11 mouse cellular contexts compared by ENCODE assay signal in genomic region chr11:75621426-75621825, GRCm38 (mm10). TPM values are rescaled to one million over a fixed set of nuclear protein-coding genes. Genes with fewer than 3 reads are reported as not detected.
DNase-seq lines count a peak whose midpoint lies in the region; ATAC-seq and TF ChIP-seq lines count a peak whose summit lies in the region.
"Had no signal": no experiment of that assay in that cellular context is flagged by ENCODE, and none has a peak within 500 bp of the region (broad histone marks: within the 10 kb centered on the region; RNA-seq: fewer than 3 reads in every experiment).

No protein-coding gene starts in this region.

- no peak for TF ChIP-seq EP300 in liver, postnatal 0 days (IDR thresholded peaks at IDR 0.05; ENCODE audit: low read depth)

- no peaks in the 10 kb centered on the region for H3K9me3 ChIP-seq in heart, embryonic 14.5 days (ENCODE audit: control insufficient read depth, low read length)
- no peaks in the 10 kb centered on the region for H3K9me3 ChIP-seq in liver, postnatal 0 days (ENCODE audit: low read length)
- H3K9me3 ChIP-seq in liver, embryonic 12.5 days (replicated peaks): no peaks in the 10 kb centered on the region
- no peaks in the 10 kb centered on the region for H3K9me3 ChIP-seq in stomach, embryonic 15.5 days
- no peaks in the 10 kb centered on the region for H3K9me3 ChIP-seq in hindbrain, embryonic 11.5 days (ENCODE audit: control insufficient read depth, low read length)
- H3K9me3 ChIP-seq: forebrain, embryonic 10.5 days had no signal

- no peak overlapping the region for H3K4me2 ChIP-seq in heart, embryonic 14.5 days (ENCODE audit: low read length)
- no peak overlapping the region for H3K4me2 ChIP-seq in liver, postnatal 0 days (ENCODE audit: low read depth, low read length)
- H3K4me2 ChIP-seq in liver, embryonic 12.5 days: no peak overlapping the region
- no peak overlapping the region for H3K4me2 ChIP-seq in stomach, embryonic 15.5 days
- no peak overlapping the region for H3K4me2 ChIP-seq in hindbrain, embryonic 11.5 days (replicated peaks; ENCODE audit: low read depth, low read length)
- H3K4me2 ChIP-seq: hindbrain, embryonic 14.5 days had no signal

- peaks cover 72% of the 10 kb centered on the region for H3K36me3 ChIP-seq in heart, embryonic 14.5 days (ENCODE audit: control insufficient read depth, insufficient read depth, low read length)
- H3K36me3 ChIP-seq in liver, postnatal 0 days (replicated peaks; ENCODE audit: insufficient read depth, low read length): peaks cover 36% of the 10 kb centered on the region
- H3K36me3 ChIP-seq in liver, embryonic 12.5 days: peaks cover 81% of the 10 kb centered on the region
- peaks cover 37% of the 10 kb centered on the region for H3K36me3 ChIP-seq in stomach, embryonic 15.5 days
- H3K36me3 ChIP-seq in hindbrain, embryonic 11.5 days (ENCODE audit: control insufficient read depth, insufficient read depth, low read length): peaks cover 3% of the 10 kb centered on the region; the same call in 1 of the 2 replicates

- intact Hi-C loops in heart, postnatal 10 days (cut with DNase I): no loop called here

- H3K27me3 ChIP-seq in heart, embryonic 14.5 days (ENCODE audit: control insufficient read depth, insufficient read depth, low read length): no peaks in the 10 kb centered on the region
- H3K27me3 ChIP-seq in liver, postnatal 0 days (ENCODE audit: insufficient read depth, low read length): no peaks in the 10 kb centered on the region
- no peaks in the 10 kb centered on the region for H3K27me3 ChIP-seq in liver, embryonic 12.5 days (replicated peaks)
- H3K27me3 ChIP-seq in stomach, embryonic 15.5 days (replicated peaks): no peaks in the 10 kb centered on the region
- no peaks in the 10 kb centered on the region for H3K27me3 ChIP-seq in hindbrain, embryonic 11.5 days (ENCODE audit: control insufficient read depth, insufficient read depth, low read length)
- H3K27me3 ChIP-seq: CH12.LX had no signal

- H3K9ac ChIP-seq in heart, embryonic 14.5 days (ENCODE audit: low read length): no peak overlapping the region
- no peak overlapping the region for H3K9ac ChIP-seq in liver, postnatal 0 days (replicated peaks)
- no peak overlapping the region for H3K9ac ChIP-seq in liver, embryonic 12.5 days
- no peak overlapping the region for H3K9ac ChIP-seq in stomach, embryonic 15.5 days
- no peak overlapping the region for H3K9ac ChIP-seq in hindbrain, embryonic 11.5 days (ENCODE audit: low read depth, low read length)
- H3K9ac ChIP-seq: hindbrain, embryonic 14.5 days had no signal

- no peak for TF ChIP-seq CTCF in liver, postnatal 0 days (IDR thresholded peaks at IDR 0.05; ENCODE audit: low read depth)

- 79% methylated on average over 2 of the region's 2 CpGs for WGBS in heart, embryonic 14.5 days
- 73% methylated on average over 2 of the region's 2 CpGs for WGBS in liver, postnatal 0 days (ENCODE audit: insufficient replicate concordance)
- WGBS in liver, embryonic 12.5 days (ENCODE audit: insufficient replicate concordance): 72% methylated on average over 2 of the region's 2 CpGs
- WGBS in stomach, embryonic 15.5 days: 81% methylated on average over 2 of the region's 2 CpGs
- 95% methylated on average over 2 of the region's 2 CpGs for WGBS in hindbrain, embryonic 11.5 days

- H3K4me3 ChIP-seq in heart, embryonic 14.5 days (ENCODE audit: control insufficient read depth in 1 of 2, insufficient read depth in 1 of 2, low read depth in 1 of 2, low read length in 2 of 2): no peak overlapping the region
- H3K4me3 ChIP-seq in liver, postnatal 0 days (ENCODE audit: low read depth, low read length): no peak overlapping the region
- H3K4me3 ChIP-seq in liver, embryonic 12.5 days: no peak overlapping the region
- H3K4me3 ChIP-seq in stomach, embryonic 15.5 days (replicated peaks): no peak overlapping the region
- H3K4me3 ChIP-seq in hindbrain, embryonic 11.5 days (ENCODE audit: low read depth, low read length): no peak overlapping the region
- H3K4me3 ChIP-seq: forebrain, embryonic 10.5 days had no signal

- H3K27ac ChIP-seq in heart, embryonic 14.5 days (replicated peaks in 1 of 2; ENCODE audit: control insufficient read depth in 1 of 2, insufficient read depth in 1 of 2, low read depth in 2 of 2, low read length in 2 of 2): peak overlapping the region; percentile 53 to 62; a peak in 3 of 4 replicates
- H3K27ac ChIP-seq in liver, postnatal 0 days (ENCODE audit: low read depth): 0 out of 2 replicates have a peak overlapping the region, but pooled peaks have one; percentile 4
- H3K27ac ChIP-seq in liver, embryonic 12.5 days: no peak overlapping the region
- peak overlapping the region; percentile 41; the same call in 1 of the 2 replicates for H3K27ac ChIP-seq in stomach, embryonic 15.5 days
- H3K27ac ChIP-seq in hindbrain, embryonic 11.5 days (ENCODE audit: low read depth, low read length): no peak overlapping the region
- H3K27ac ChIP-seq: forebrain, embryonic 10.5 days; hindbrain, embryonic 14.5 days had no signal

- peaks cover 16 to 42% of the 10 kb centered on the region in 2 experiments for H3K4me1 ChIP-seq in heart, embryonic 14.5 days (ENCODE audit: control insufficient read depth in 2 of 2, insufficient read depth in 2 of 2, low read length in 2 of 2)
- H3K4me1 ChIP-seq in liver, postnatal 0 days (ENCODE audit: insufficient read depth): peaks cover 3% of the 10 kb centered on the region; the same call in 1 of the 2 replicates
- H3K4me1 ChIP-seq in liver, embryonic 12.5 days: peaks cover 16% of the 10 kb centered on the region
- no peaks in the 10 kb centered on the region; the same call in 1 of the 2 replicates for H3K4me1 ChIP-seq in stomach, embryonic 15.5 days
- no peaks in the 10 kb centered on the region for H3K4me1 ChIP-seq in hindbrain, embryonic 11.5 days (replicated peaks; ENCODE audit: control insufficient read depth, insufficient read depth, low read length)
- H3K4me1 ChIP-seq: forebrain, embryonic 10.5 days had no signal

- ATAC-seq in heart, embryonic 14.5 days (ENCODE audit: insufficient number of reproducible peaks, insufficient read depth, low FRiP score, low read depth): no peak
- ATAC-seq in liver, postnatal 0 days: no peak
- no peak for ATAC-seq in liver, embryonic 12.5 days
- ATAC-seq in stomach, embryonic 15.5 days (ENCODE audit: insufficient read depth, low FRiP score, low read depth): no peak
- ATAC-seq in hindbrain, embryonic 11.5 days (ENCODE audit: low FRiP score): no peak

- no peak for DNase-seq in heart, postnatal 10 days
- DNase-seq in liver, postnatal 0 days: no peak
- peak; percentile 40 for DNase-seq in WW6 (ENCODE audit: low read depth, low spot score)
- no peak for DNase-seq in B cell, adult 2 months
- DNase-seq in hindbrain, embryonic 11.5 days (ENCODE audit: low spot score): no peak

RNA-seq across cellular contexts. Expression of gene Inpp5k, which starts 9.4 kb away (rescaled TPM):
- 29.4 and 30.7 TPM in 2 replicates for polyA plus RNA-seq in heart, embryonic 14.5 days (2014; fragmentation: Nextera tagmentation; extraction: Ambion mirVana)
- total RNA-seq in heart, postnatal 10 days (2021): 10 to 100 TPM; 35.4 to 37.3 TPM
- polyA plus RNA-seq in liver, postnatal 0 days (2015; fragmentation: Nextera tagmentation; extraction: Ambion mirVana): 16.7 TPM in 2 replicates
- 15.0 and 15.8 TPM in 2 replicates for polyA plus RNA-seq in liver, embryonic 12.5 days (2016; fragmentation: Nextera tagmentation; extraction: Ambion mirVana)
- 18.9 and 20.2 TPM in 2 replicates for polyA plus RNA-seq in stomach, embryonic 15.5 days (2015; fragmentation: Nextera tagmentation; extraction: Ambion mirVana)
- polyA plus RNA-seq in hindbrain, embryonic 11.5 days (2014; fragmentation: Nextera tagmentation; extraction: Ambion mirVana): 26.5 and 28.8 TPM in 2 replicates

RNA-seq across cellular contexts. Expression of gene Myo1c, which starts 28.9 kb away (rescaled TPM):
- 47.5 and 49.6 TPM in 2 replicates for polyA plus RNA-seq in heart, embryonic 14.5 days (2014; fragmentation: Nextera tagmentation; extraction: Ambion mirVana)
- total RNA-seq in heart, postnatal 10 days (2021): 100 to 1,000 TPM; 151 to 153 TPM
- polyA plus RNA-seq in liver, postnatal 0 days (2015; fragmentation: Nextera tagmentation; extraction: Ambion mirVana): 19.4 and 22.4 TPM in 2 replicates
- 34.6 and 35.5 TPM in 2 replicates for polyA plus RNA-seq in liver, embryonic 12.5 days (2016; fragmentation: Nextera tagmentation; extraction: Ambion mirVana)
- polyA plus RNA-seq in stomach, embryonic 15.5 days (2015; fragmentation: Nextera tagmentation; extraction: Ambion mirVana): 55.5 and 56.4 TPM in 2 replicates
- 9.9 and 10.4 TPM in 2 replicates for polyA plus RNA-seq in hindbrain, embryonic 11.5 days (2014; fragmentation: Nextera tagmentation; extraction: Ambion mirVana)

RNA-seq across cellular contexts. Expression of gene Pitpna, which starts 33.5 kb away (rescaled TPM):
- 76.7 and 83.2 TPM in 2 replicates for polyA plus RNA-seq in heart, embryonic 14.5 days (2014; fragmentation: Nextera tagmentation; extraction: Ambion mirVana)
- 100 to 1,000 TPM; 146 to 150 TPM for total RNA-seq in heart, postnatal 10 days (2021)
- 30.1 and 36.7 TPM in 2 replicates for polyA plus RNA-seq in liver, postnatal 0 days (2015; fragmentation: Nextera tagmentation; extraction: Ambion mirVana)
- 65.7 and 69.3 TPM in 2 replicates for polyA plus RNA-seq in liver, embryonic 12.5 days (2016; fragmentation: Nextera tagmentation; extraction: Ambion mirVana)
- 82.4 and 83.4 TPM in 2 replicates for polyA plus RNA-seq in stomach, embryonic 15.5 days (2015; fragmentation: Nextera tagmentation; extraction: Ambion mirVana)
- 96.2 and 99.5 TPM in 2 replicates for polyA plus RNA-seq in hindbrain, embryonic 11.5 days (2014; fragmentation: Nextera tagmentation; extraction: Ambion mirVana)

RNA-seq across cellular contexts. Expression of gene Crk, which starts 57.6 kb away (rescaled TPM):
- polyA plus RNA-seq in heart, embryonic 14.5 days (2014; fragmentation: Nextera tagmentation; extraction: Ambion mirVana): 86.0 and 88.2 TPM in 2 replicates
- 100 to 1,000 TPM; 108 to 112 TPM for total RNA-seq in heart, postnatal 10 days (2021)
- 35.0 and 36.0 TPM in 2 replicates for polyA plus RNA-seq in liver, postnatal 0 days (2015; fragmentation: Nextera tagmentation; extraction: Ambion mirVana)
- 50.2 and 53.6 TPM in 2 replicates for polyA plus RNA-seq in liver, embryonic 12.5 days (2016; fragmentation: Nextera tagmentation; extraction: Ambion mirVana)
- 108 and 116 TPM in 2 replicates for polyA plus RNA-seq in stomach, embryonic 15.5 days (2015; fragmentation: Nextera tagmentation; extraction: Ambion mirVana)
- polyA plus RNA-seq in hindbrain, embryonic 11.5 days (2014; fragmentation: Nextera tagmentation; extraction: Ambion mirVana): 113 and 127 TPM in 2 replicates

Comparison
In these comparisons a context has a peak if more than half of its experiments do, and no peak if none do; other contexts are left out.
1. H3K27ac ChIP-seq: peak in heart, embryonic 14.5 days (2 of 2), liver, postnatal 0 days (single experiment) and stomach, embryonic 15.5 days (single experiment); none in liver, embryonic 12.5 days (single experiment) and hindbrain, embryonic 11.5 days (single experiment).